Mouse (Mus musculus) cerebellum, adult 2 months (tissue): ENCODE results near the gene Eloa.
A peak's percentile ranks its signal among the peaks of the same experiment; 100 is the strongest.

Source experiments
- CTCF ChIP-seq: fragments of 200-500 bp; IDR thresholded peaks from 2 replicates; pipeline ENCODE4 v1.5.1; 2011; ENCODE audit warnings: low read depth, mild to moderate bottlenecking, control low read depth, low read length, moderate library complexity, borderline replicate concordance; ENCODE audit not compliant: insufficient read depth
- POLR2A ChIP-seq: fragments of 200-500 bp; IDR thresholded peaks from 2 replicates; pipeline ENCODE4 v1.6.1; 2011; ENCODE audit warnings: low read length, control low read depth, borderline replicate concordance; ENCODE audit not compliant: insufficient read depth

- TF ChIP-seq POLR2A (no peak), CTCF (peak; percentile 39; the same call in 1 of the 2 replicates)
Measured at GRCm38 (mm10) chr4:135981524-135982063, 40.0 kb downstream of the Eloa start.
